Mouse (Mus musculus) myocyte (in vitro differentiated cells): ENCODE results near the gene Sectm1b.

Experiments
- CEBPB ChIP-seq: IDR thresholded peaks from 2 replicates; pipeline ENCODE4 v1.6.1; 2011; ENCODE audit warnings: mild to moderate bottlenecking, moderate library complexity; ENCODE audit not compliant: poor library complexity, insufficient read depth, severe bottlenecking
- E2F4 ChIP-seq: IDR thresholded peaks from one replicate; pipeline ENCODE4 v1.6.1; 2011; ENCODE audit warnings: mild to moderate bottlenecking, control low read depth, moderate library complexity; ENCODE audit not compliant: insufficient read depth
- MAX ChIP-seq: IDR thresholded peaks from one replicate; pipeline ENCODE4 v1.6.1; 2011; ENCODE audit warnings: low read depth, mild to moderate bottlenecking, control low read depth
- MYOG ChIP-seq, 3 experiments: IDR thresholded peaks; one replicate each; pipeline ENCODE4 v1.6.1; 2011; ENCODE audit warnings: control low read depth in 2 of 3, low read depth in 2 of 3, mild to moderate bottlenecking in 2 of 3; ENCODE audit not compliant: insufficient read length in 2 of 3, control insufficient read depth in 1 of 3, insufficient read depth in 1 of 3
- POLR2A ChIP-seq: IDR thresholded peaks from one replicate; pipeline ENCODE4 v1.6.1; 2011; ENCODE audit warnings: low read depth, mild to moderate bottlenecking, control low read depth, moderate library complexity; ENCODE audit not compliant: insufficient read length
- POLR2AphosphoS2 ChIP-seq: IDR thresholded peaks from one replicate; pipeline ENCODE4 v1.6.1; 2011; ENCODE audit warnings: low read depth, control low read depth; ENCODE audit not compliant: insufficient read length
- SRF ChIP-seq: IDR thresholded peaks from one replicate; pipeline ENCODE4 v1.6.1; 2011; ENCODE audit warnings: low read depth; ENCODE audit not compliant: control insufficient read depth, insufficient read length
- TCF12 ChIP-seq: IDR thresholded peaks from one replicate; pipeline ENCODE4 v1.6.1; 2011; ENCODE audit warnings: mild to moderate bottlenecking, control low read depth; ENCODE audit not compliant: poor library complexity, insufficient read depth, severe bottlenecking
- TCF3 ChIP-seq: IDR thresholded peaks from one replicate; pipeline ENCODE4 v1.6.1; 2011; ENCODE audit warnings: low read depth, control low read depth; ENCODE audit not compliant: insufficient read length
- USF1 ChIP-seq: IDR thresholded peaks from one replicate; pipeline ENCODE4 v1.6.1; 2011; ENCODE audit warnings: low read depth, mild to moderate bottlenecking, control low read depth, moderate library complexity

- TF ChIP-seq MYOG (IDR thresholded peaks at IDR 0.05; ENCODE audit: control insufficient read depth in 1 of 3, insufficient read depth in 1 of 3, insufficient read length in 2 of 3, low read depth in 2 of 3) (no peak), SRF (no peak), MAX (no peak), POLR2A (no peak), TCF12 (no peak), USF1 (no peak), POLR2AphosphoS2 (no peak), TCF3 (no peak), E2F4 (no peak), CEBPB (no peak)
Observed at GRCm38 (mm10) chr11:121058122-121058521, 5.2 kb downstream of the Sectm1b start.
